Mouse (Mus musculus) macrophage (primary cell): ENCODE results near the gene Slc8a3. TPM values are rescaled to one million over a fixed set of nuclear protein-coding genes. Genes with fewer than 3 reads are reported as not detected.

Experiments
- H3K27ac ChIP-seq: fragments of 350-480 bp; formaldehyde crosslinking; 2 replicates; pipeline ENCODE4 v1.9.0; 2021
- H3K36me3 ChIP-seq: fragments of 350-480 bp; formaldehyde crosslinking; 2 replicates; pipeline ENCODE4 v1.9.0; 2021; ENCODE audit errors: inconsistent target
- H3K4me3 ChIP-seq: fragments of 350-480 bp; formaldehyde crosslinking; 2 replicates; pipeline ENCODE4 v1.9.0; 2021; ENCODE audit errors: inconsistent target
- H3K79me2 ChIP-seq: fragments of 350-480 bp; formaldehyde crosslinking; 2 replicates; pipeline ENCODE4 v1.9.0; 2021; ENCODE audit errors: inconsistent target
- WGBS: methylation state at CpG from one replicate; pipeline ENCODE4 v1.1.7; 2026; ENCODE audit warnings: inconsistent platforms; ENCODE audit not compliant: missing documents; 5-methylcytosine and 5-hydroxymethylcytosine counted together
- polyA plus RNA-seq: library from polyadenylated mRNA; stranded (reverse); fragments of 250-400 nt; gene quantifications from 3 replicates; pipeline ENCODE4 v1.2.4, GENCODE M21; 2018; ENCODE audit warnings: inconsistent platforms

Gene Slc8a3
- polyA plus RNA-seq, 1 experiment from 2014 or later: not detected

GRCm38 (mm10) chr12:81182073-81182472 lies 150.9 kb downstream of the Slc8a3 start:
- H3K4me3 ChIP-seq: no peak overlapping the region
- no peaks in the 10 kb centered on the region for H3K79me2 ChIP-seq
- no peaks in the 10 kb centered on the region for H3K36me3 ChIP-seq
- H3K27ac ChIP-seq: no peak overlapping the region
- 65% methylated on average over 3 of the region's 3 CpGs for WGBS

- Histone ChIP-seq H3K79me2 (no peaks in the 10 kb centered on the region), H3K4me3 (no peak overlapping the region), H3K27ac (no peak overlapping the region), H3K36me3 (no peaks in the 10 kb centered on the region)
- 73% methylated on average over 9 of the region's 9 CpGs for WGBS
Measured at GRCm38 (mm10) chr12:81175252-81175651, 157.7 kb downstream of the Slc8a3 start.

- Histone ChIP-seq H3K4me3 (no peak overlapping the region), H3K36me3 (no peaks in the 10 kb centered on the region), H3K27ac (no peak overlapping the region), H3K79me2 (no peaks in the 10 kb centered on the region)
- 92% methylated on average over 4 of the region's 4 CpGs for WGBS
Measured at GRCm38 (mm10) chr12:81173893-81174292, 159.1 kb downstream of the Slc8a3 start.

DNA sequence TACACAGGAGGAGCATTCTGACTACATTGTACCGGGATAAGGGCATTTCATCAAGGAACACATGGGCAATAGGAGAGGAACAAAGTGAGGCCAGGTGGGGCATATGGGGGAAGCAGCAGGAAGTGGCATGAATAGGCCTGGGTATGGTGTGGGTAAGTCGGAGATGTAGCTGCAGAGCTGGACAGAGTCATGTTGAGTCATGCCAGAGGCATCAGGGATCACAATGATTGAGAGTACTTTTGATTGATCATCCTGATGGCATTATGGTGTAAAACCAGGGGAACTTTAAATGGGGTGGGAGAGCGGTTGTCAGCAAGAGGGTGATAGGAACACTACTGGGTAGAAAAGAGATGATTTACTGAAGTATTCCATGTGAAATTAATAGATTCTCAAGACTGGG lies 160.0 kb downstream of the Slc8a3 start:
- Histone ChIP-seq H3K4me3 (no peak overlapping the region), H3K27ac (no peak overlapping the region), H3K36me3 (no peaks in the 10 kb centered on the region), H3K79me2 (no peaks in the 10 kb centered on the region)
- 63% methylated on average over 3 of the region's 3 CpGs for WGBS

GRCm38 (mm10) chr12:81170076-81170475 lies 162.9 kb downstream of the Slc8a3 start:
- Histone ChIP-seq H3K36me3 (no peaks in the 10 kb centered on the region), H3K4me3 (no peak overlapping the region), H3K27ac (no peak overlapping the region), H3K79me2 (no peaks in the 10 kb centered on the region)
- WGBS: 91% methylated on average over 2 of the region's 2 CpGs

DNA sequence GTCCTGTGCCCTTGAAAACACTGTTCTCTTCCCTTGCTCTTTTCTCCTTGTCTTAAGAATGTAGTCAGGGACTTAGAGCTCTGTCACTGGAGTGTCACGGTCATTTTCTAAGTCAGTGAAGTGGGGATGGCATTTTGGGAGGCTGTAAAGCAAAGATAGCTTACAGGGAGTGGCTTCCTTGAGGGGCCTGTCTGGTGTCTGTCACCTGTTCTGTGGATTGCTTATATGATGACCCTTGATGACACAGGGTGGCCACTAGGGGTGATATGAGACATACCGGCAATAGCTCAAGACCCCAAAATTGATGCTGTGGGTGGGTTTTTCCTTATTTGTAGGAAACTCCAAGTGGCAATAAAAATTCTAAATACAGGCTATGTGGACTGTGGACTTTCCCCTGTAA lies 164.5 kb downstream of the Slc8a3 start:
- 93% methylated on average over 2 of the region's 2 CpGs for WGBS
- Histone ChIP-seq H3K4me3 (no peak overlapping the region), H3K36me3 (no peaks in the 10 kb centered on the region), H3K27ac (no peak overlapping the region), H3K79me2 (no peaks in the 10 kb centered on the region)

DNA sequence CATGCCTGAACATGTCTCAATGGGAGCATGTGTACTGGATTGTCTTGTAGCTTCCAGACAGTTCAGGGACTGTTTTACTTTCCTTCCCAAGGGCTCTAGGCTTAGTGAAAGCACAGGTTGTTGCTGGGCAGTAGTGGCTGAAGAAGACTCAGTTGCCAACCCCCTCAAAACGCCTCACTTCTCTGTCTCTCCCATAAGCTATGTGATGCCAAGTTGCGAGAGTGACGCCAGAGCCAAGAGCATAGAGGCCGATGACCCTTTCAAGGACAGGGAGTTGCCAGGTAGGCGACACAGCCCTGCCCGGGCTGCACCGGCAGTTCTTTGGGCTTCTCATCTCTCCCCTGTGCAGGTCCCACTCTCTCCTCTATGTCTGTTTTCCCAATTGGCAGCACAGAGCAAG lies 164.9 kb downstream of the Slc8a3 start:
- H3K4me3 ChIP-seq: no peak overlapping the region
- WGBS: 95% methylated on average over 7 of the region's 7 CpGs
- H3K27ac ChIP-seq: no peak overlapping the region
- no peaks in the 10 kb centered on the region for H3K36me3 ChIP-seq
- no peaks in the 10 kb centered on the region for H3K79me2 ChIP-seq

- WGBS: 91% methylated on average over 9 of the region's 9 CpGs
- Histone ChIP-seq H3K36me3 (no peaks in the 10 kb centered on the region), H3K27ac (no peak overlapping the region), H3K79me2 (no peaks in the 10 kb centered on the region), H3K4me3 (no peak overlapping the region)
Measured at GRCm38 (mm10) chr12:81167142-81167541, 165.8 kb downstream of the Slc8a3 start.

DNA sequence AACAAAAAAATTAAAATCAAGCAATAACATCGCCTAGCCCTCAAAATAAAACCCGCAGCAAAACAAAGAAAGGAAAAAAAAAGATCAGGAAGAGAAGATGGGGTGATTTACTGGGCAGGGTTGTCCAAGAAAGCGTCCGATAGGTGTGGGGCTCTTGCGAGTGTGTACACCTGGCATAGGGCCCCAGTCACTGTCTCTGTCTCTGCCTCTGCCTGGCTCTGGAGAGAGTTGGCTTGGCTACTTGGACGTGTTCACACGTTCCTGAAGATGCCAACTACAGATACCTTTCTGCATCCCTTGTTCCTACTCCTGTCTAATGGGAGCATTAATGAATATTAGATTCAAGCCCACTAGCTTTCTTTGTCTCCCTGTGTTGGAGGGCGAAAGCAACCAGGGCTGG lies 166.4 kb downstream of the Slc8a3 start:
- WGBS: 72% methylated on average over 6 of the region's 8 CpGs
- Histone ChIP-seq H3K27ac (no peak overlapping the region), H3K79me2 (no peaks in the 10 kb centered on the region), H3K4me3 (no peak overlapping the region), H3K36me3 (no peaks in the 10 kb centered on the region)

- H3K79me2 ChIP-seq: no peaks in the 10 kb centered on the region
- no peak overlapping the region for H3K27ac ChIP-seq
- H3K36me3 ChIP-seq: no peaks in the 10 kb centered on the region
- 8% methylated on average over 9 of the region's 10 CpGs for WGBS
- no peak overlapping the region for H3K4me3 ChIP-seq
Measured at GRCm38 (mm10) chr12:81166092-81166491, 166.9 kb downstream of the Slc8a3 start.

DNA sequence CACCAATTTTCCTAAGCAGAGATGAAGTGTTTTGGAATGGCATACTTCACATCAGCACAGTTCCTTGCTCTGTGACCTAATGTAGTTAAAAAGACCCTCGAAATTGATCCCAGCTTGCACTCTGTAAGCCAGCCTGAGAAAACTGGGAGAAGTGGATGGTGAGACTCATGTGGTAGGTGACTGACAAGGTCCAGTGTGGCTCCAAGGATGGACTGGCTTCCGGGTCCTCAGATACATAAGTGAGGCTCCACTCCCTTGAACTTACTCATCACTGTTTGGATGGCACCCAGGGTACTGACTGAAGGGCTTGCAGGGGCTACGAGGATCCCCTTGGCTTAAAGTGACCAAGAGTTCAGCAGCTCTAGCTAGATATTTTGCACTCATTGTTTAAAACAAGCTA lies 169.4 kb downstream of the Slc8a3 start:
- H3K79me2 ChIP-seq: no peaks in the 10 kb centered on the region
- 88% methylated on average over 3 of the region's 3 CpGs for WGBS
- no peak overlapping the region for H3K4me3 ChIP-seq
- H3K27ac ChIP-seq: no peak overlapping the region
- no peaks in the 10 kb centered on the region for H3K36me3 ChIP-seq

DNA sequence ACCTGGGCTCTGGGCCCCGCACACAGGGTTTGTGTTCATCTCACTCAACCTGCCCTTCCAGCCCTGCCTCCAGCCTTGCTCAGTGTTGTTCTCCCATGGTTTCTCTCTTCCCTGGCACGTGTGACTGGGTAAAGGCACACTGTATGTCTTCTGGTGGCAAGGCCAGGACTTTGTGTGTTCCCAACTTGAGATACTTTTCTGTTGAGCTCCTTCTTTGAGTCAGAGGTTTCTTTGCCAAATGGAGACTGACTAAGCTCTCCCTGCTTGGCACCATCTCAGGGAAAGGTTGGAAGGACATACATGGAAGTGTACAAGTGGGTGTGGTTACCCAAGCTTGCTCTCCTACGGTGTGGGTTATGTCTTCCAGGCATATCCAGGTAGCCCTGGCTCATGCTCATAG lies 169.8 kb downstream of the Slc8a3 start:
- Histone ChIP-seq H3K79me2 (no peaks in the 10 kb centered on the region), H3K27ac (no peak overlapping the region), H3K36me3 (no peaks in the 10 kb centered on the region), H3K4me3 (no peak overlapping the region)
- 81% methylated on average over 3 of the region's 3 CpGs for WGBS

GRCm38 (mm10) chr12:81161282-81161681 lies 171.7 kb downstream of the Slc8a3 start:
- 94% methylated on average over 2 of the region's 2 CpGs for WGBS
- Histone ChIP-seq H3K36me3 (no peaks in the 10 kb centered on the region), H3K79me2 (no peaks in the 10 kb centered on the region), H3K27ac (no peak overlapping the region), H3K4me3 (no peak overlapping the region)

- WGBS: 81% methylated on average over 5 of the region's 5 CpGs
- H3K4me3 ChIP-seq: no peak overlapping the region
- no peak overlapping the region for H3K27ac ChIP-seq
- H3K36me3 ChIP-seq: no peaks in the 10 kb centered on the region
- no peaks in the 10 kb centered on the region for H3K79me2 ChIP-seq
Measured at GRCm38 (mm10) chr12:81160831-81161230, 172.1 kb downstream of the Slc8a3 start.

- 92% methylated on average over 3 of the region's 3 CpGs for WGBS
- H3K27ac ChIP-seq: no peak overlapping the region
- no peaks in the 10 kb centered on the region for H3K79me2 ChIP-seq
- no peaks in the 10 kb centered on the region for H3K36me3 ChIP-seq
- no peak overlapping the region for H3K4me3 ChIP-seq
Measured at GRCm38 (mm10) chr12:81160425-81160824, 172.6 kb downstream of the Slc8a3 start.

GRCm38 (mm10) chr12:81159947-81160346 lies 173.0 kb downstream of the Slc8a3 start:
- no peaks in the 10 kb centered on the region for H3K36me3 ChIP-seq
- no peak overlapping the region for H3K27ac ChIP-seq
- H3K4me3 ChIP-seq: no peak overlapping the region
- H3K79me2 ChIP-seq: no peaks in the 10 kb centered on the region
- WGBS: 79% methylated on average over 2 of the region's 2 CpGs
